Mouse (Mus musculus): ENCODE measurements around the gene Arhgef7. TPM values are rescaled to one million over a fixed set of nuclear protein-coding genes. Genes with fewer than 3 reads are reported as not detected.

Arhgef7 gene
- polyA plus RNA-seq, 1 experiment from 2014 or later = 73.1 TPM

DNA sequence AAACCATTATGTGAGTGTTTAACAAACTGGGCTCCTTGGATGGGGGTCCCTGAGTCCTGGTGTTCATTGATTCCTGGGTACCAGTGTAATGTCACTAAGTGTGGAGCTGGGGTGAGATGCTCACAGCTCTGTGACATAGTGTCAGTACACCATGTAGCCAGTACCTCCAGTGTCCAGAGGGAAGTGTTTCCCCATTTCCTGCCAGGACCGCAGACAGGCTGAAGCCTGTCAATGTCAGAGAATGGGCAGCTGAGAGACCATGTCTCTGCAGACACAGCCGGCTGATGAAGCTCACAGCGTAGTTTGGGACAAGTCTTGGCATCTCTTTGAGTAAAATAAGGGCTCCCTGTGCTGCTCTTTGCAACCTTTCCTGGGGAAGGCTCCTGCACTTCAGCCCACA lies 24.8 kb downstream of the Arhgef7 start:
- no peak for ATAC-seq (ENCODE audit: low FRiP score, low read depth)
- Histone ChIP-seq H3K27ac (replicated peaks) (no peak overlapping the region), H3K4me1 (peaks cover 8% of the 10 kb centered on the region), H3K36me3 (no peaks in the 10 kb centered on the region), H3K9me3 (no peaks in the 10 kb centered on the region), H3K9ac (replicated peaks) (no peak overlapping the region), H3K27me3 (no peaks in the 10 kb centered on the region), H3K4me2 (replicated peaks) (no peak overlapping the region), H3K4me3 (no peak overlapping the region)
- 91% methylated on average over 3 of the region's 3 CpGs for WGBS

DNA sequence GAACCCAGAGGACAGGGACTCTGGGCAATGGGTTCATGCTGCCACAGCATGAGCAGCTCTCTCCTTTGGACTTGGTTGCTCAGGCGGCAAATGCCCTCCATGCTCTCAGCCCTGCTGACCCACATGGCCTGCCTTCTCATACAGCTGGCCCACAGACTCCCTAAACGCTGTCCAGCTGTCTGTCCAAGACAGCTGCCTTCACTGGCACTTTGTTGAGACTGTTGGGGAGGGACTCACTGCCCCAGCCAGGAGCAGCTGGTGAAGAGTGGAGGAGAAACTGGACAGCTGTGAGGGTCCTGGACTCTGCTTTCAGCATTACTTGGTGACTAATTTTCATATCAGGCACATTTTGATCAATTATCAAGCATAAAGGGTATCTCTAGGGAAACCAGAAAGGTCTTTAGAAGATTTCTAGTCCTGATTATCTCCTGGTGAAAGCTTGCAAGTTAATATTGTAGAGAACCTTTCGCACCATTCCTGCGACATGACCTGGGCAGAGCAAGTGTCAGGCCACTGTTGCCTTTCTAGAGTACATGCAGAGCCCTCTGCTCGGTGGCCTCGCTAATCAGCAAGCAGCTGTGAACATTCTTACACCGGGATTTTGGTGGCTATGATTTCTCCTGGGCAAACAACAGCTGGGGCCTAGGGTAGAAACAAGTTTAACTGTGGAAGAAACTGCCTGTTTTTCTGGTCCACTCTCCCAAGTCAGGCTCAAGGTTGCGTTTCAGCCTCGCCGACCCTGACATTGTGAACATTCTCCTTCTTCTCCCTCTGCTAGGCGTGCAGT lies 25.8 kb downstream of the Arhgef7 start:
- Histone ChIP-seq H3K36me3 (no peaks in the 10 kb centered on the region), H3K4me3 (no peak overlapping the region), H3K9ac (replicated peaks) (no peak overlapping the region), H3K4me1 (peaks cover 13% of the 10 kb centered on the region), H3K9me3 (no peaks in the 10 kb centered on the region), H3K27ac (replicated peaks) (no peak overlapping the region), H3K27me3 (no peaks in the 10 kb centered on the region), H3K4me2 (replicated peaks) (no peak overlapping the region)
- 85% methylated on average over 11 of the region's 11 CpGs for WGBS
- no peak for ATAC-seq (ENCODE audit: low FRiP score, low read depth)

DNA sequence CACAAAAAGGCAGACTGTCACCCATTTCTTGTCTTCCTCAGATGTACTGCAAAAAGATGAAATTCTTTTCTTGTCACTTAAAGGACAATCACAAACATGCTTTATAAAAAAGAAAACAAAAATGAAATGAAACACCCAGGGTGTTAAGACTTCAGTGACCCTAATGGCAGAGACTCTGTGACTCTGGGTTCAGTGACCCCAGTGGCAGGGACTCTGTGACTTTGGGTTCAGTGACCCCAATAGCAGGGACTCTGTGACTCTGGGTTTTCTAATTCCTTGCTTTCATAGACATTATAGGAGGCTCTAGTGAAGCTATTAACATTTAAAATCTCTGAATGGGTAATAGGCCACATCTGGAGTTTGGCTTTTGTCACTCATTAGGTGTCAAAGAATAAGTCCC lies 27.2 kb downstream of the Arhgef7 start:
- Histone ChIP-seq H3K4me3 (no peak overlapping the region), H3K9ac (replicated peaks) (no peak overlapping the region), H3K36me3 (no peaks in the 10 kb centered on the region), H3K4me1 (peaks cover 22% of the 10 kb centered on the region), H3K27ac (replicated peaks) (no peak overlapping the region), H3K27me3 (no peaks in the 10 kb centered on the region), H3K4me2 (replicated peaks) (no peak overlapping the region), H3K9me3 (no peaks in the 10 kb centered on the region)
- no peak for ATAC-seq (ENCODE audit: low FRiP score, low read depth)

DNA sequence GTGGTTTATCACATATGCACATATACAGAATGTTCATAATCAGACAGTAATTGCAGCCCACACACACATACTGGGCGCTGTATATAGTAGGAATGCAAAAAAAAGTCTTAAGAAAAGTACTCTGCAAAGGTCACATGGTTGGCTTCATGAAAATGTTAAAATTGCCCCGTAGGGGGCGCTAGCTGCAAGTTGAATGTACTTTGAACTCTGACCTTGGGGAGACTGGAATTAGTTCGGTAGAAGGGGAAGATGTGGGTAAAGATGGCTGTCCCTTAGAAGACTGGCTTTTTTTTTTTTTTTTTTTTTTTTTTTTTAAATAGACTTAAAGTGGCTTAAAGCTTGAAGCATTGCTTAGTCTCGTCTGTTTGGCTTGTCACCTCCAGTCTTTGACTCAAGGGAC lies 28.4 kb downstream of the Arhgef7 start:
- Histone ChIP-seq H3K36me3 (no peaks in the 10 kb centered on the region), H3K4me2 (replicated peaks) (no peak overlapping the region), H3K4me1 (peaks cover 22% of the 10 kb centered on the region), H3K27me3 (no peaks in the 10 kb centered on the region), H3K27ac (replicated peaks) (no peak overlapping the region), H3K9me3 (no peaks in the 10 kb centered on the region), H3K4me3 (no peak overlapping the region), H3K9ac (replicated peaks) (no peak overlapping the region)
- WGBS = 23% methylated on average over 5 of the region's 5 CpGs
- ATAC-seq (ENCODE audit: low FRiP score, low read depth) = no peak

DNA sequence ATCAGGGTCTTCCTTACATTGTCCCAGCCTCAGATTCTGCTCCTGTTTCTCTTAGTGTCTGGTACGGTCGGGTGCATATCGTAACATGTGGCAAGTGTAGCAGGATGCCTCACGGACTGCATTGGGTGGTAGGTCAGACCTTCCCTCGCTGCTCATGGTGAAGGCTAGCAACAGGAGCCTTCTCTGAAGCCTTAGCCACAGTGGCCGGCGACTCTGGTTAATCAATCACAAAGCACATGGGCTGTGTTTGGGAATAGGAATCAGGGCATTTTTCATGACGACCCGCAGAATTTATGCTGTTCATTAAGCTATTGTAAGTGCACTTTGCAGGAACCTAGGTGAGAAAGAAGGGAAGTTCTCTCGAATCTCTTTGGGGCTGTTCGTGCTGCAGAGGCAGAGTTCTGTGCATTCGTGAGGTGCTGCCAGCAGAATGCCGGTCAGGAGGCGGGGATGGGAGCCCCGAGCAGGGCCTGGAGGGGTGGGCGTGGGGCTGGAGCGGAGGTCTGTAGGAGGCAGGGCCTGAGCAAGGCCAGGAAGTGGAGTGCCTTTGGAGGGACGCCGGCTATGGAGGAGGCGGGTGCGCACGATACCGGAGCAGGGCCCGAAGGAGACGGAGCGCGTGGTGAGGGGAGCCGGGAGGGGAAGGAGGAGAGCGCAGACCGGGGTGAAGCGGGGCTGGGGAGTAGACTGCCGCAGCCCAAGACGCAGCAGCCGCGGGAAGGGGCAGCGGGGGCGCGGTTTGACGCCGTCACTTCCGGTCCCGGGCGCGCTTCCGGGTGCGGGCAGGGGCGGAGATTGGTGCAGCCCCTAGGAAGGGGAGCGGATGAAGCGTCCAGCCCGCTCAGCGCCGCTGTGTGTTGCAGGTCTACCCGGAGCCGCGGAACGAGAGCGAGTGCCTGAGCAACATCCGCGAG lies 30.3 kb downstream of the Arhgef7 start:
- Histone ChIP-seq H3K4me2 (replicated peaks) (peak overlapping the region; percentile 99), H3K27ac (replicated peaks) (peak overlapping the region; percentile 73), H3K36me3 (no peaks in the 10 kb centered on the region), H3K27me3 (no peaks in the 10 kb centered on the region), H3K9ac (replicated peaks) (peak overlapping the region; percentile 92), H3K9me3 (no peaks in the 10 kb centered on the region), H3K4me3 (peak overlapping the region; percentile 92), H3K4me1 (peaks cover 22% of the 10 kb centered on the region)
- WGBS = 5% methylated on average over 39 of the region's 59 CpGs
- ATAC-seq (ENCODE audit: low FRiP score, low read depth) = peak; percentile 95

DNA sequence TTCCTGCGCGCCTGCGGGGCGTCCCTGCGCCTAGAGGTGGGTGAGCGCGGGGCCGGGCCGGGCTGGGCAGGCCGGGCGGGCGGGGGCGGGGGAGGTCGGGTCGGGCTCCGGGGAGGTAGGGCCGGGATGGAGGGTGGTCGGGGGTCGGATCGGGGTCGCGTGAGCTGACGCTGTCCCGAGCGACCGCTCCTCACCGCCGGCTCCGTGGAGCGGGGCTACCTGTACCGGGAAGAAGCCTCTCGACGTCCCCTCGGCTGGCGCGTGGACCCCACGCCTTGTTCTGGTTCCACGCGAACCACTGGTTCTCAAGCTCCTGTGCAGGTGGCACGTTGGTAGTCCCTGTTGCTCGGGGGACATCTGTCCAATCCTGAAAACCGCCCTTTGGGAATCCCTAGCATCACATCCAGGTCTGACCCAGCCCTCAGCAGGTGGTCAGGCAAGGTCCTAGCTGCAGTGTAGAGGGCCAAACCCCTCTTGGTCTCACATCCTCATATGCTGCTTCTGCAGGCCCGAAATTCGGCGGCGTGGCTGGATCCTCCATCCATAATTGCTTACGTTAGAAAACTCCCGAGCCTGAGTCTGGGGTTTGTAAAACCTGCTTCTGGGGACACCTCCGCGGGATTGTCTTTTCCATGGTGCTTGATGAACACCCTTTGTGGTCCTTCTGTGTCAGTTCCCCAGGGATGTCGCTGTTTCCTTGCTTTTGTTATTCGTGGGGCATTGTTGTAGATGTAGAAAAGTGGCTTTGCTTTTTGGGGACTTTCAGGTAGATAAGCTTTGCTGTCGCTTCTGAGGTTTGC lies 31.2 kb downstream of the Arhgef7 start:
- ATAC-seq (ENCODE audit: low FRiP score, low read depth) = peak; percentile 47; the same call in 1 of the 2 replicates
- Histone ChIP-seq H3K9me3 (no peaks in the 10 kb centered on the region), H3K27me3 (no peaks in the 10 kb centered on the region), H3K9ac (replicated peaks) (peak overlapping the region; percentile 92), H3K27ac (replicated peaks) (peak overlapping the region; percentile 73), H3K4me3 (peak overlapping the region; percentile 92), H3K36me3 (no peaks in the 10 kb centered on the region), H3K4me2 (replicated peaks) (peak overlapping the region; percentile 99), H3K4me1 (peaks cover 22% of the 10 kb centered on the region)
- WGBS = 3% methylated on average over 35 of the region's 53 CpGs

DNA sequence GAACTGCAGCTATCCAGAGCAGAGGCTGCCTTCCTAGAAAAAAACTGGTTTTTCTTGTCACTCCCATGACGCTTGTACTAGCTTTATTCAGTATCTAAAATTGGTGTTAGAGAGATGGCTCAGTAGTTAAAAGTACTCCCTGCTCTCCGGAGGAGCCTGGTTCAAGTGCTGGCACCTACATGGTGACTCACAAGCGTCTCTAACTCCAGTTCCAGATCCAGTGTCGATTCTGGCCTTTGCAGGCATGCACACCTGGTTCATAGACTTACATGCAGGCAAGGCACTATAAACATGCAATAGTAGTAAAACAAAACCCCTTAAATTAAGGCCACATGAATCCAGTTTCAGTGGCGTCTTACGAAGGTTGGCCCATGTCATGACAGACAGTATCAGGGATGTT lies 34.0 kb downstream of the Arhgef7 start:
- ATAC-seq (ENCODE audit: low FRiP score, low read depth) = no peak
- Histone ChIP-seq H3K4me2 (replicated peaks) (no peak overlapping the region), H3K27ac (replicated peaks) (no peak overlapping the region), H3K27me3 (no peaks in the 10 kb centered on the region), H3K4me1 (peaks cover 20% of the 10 kb centered on the region), H3K9me3 (no peaks in the 10 kb centered on the region), H3K4me3 (no peak overlapping the region), H3K9ac (replicated peaks) (no peak overlapping the region), H3K36me3 (no peaks in the 10 kb centered on the region)
- 96% methylated on average over 6 of the region's 6 CpGs for WGBS

DNA sequence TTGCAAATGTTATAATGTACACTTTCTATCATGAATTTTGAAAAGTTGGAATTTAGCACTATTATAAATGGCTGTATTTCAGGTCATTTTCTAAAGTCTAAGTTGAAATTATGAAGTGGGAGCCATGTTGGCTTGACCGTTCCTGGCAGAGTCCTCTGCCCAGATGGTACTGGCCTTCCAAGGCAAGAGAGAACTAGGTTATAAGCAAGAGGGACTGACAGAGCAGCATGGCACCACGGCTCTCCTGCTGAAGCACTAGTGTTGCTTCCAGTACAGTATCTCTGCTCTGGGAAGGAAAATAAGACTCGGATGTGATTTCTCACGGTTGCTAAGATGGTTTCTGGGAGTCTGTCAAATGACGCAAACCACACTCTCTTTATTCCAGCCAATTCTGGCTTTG lies 34.5 kb downstream of the Arhgef7 start:
- Histone ChIP-seq H3K27me3 (no peaks in the 10 kb centered on the region), H3K9ac (replicated peaks) (no peak overlapping the region), H3K4me2 (replicated peaks) (no peak overlapping the region), H3K27ac (replicated peaks) (no peak overlapping the region), H3K9me3 (no peaks in the 10 kb centered on the region), H3K36me3 (0 out of 2 replicates have a peak, but pooled peaks cover 2% of the 10 kb centered on the region), H3K4me3 (no peak overlapping the region), H3K4me1 (peaks cover 18% of the 10 kb centered on the region)
- 96% methylated on average over 5 of the region's 5 CpGs for WGBS
- no peak for ATAC-seq (ENCODE audit: low FRiP score, low read depth)

DNA sequence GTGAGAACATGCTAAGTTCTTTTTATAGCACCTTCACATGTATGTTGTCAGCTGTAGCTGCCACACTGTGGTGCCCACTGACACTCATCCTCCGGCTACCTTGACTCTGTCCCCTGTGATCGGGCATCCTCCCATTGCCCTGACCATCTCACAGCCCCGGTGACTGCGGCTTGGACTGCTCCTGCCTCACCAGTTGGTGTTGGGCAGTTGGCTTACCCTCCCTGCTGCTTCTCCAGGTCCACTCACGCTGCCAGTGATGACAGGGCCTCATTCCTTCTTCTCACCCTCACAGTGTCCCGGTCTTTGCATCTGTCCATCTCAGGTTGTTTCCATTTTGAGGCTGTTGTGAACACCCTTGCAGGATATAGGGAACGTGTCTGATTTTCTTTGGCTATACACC lies 35.3 kb downstream of the Arhgef7 start:
- no peaks in the 10 kb centered on the region for H3K27me3 ChIP-seq
- H3K4me3 ChIP-seq = no peak overlapping the region
- no peak overlapping the region for H3K9ac ChIP-seq (replicated peaks)
- H3K27ac ChIP-seq (replicated peaks) = no peak overlapping the region
- 0 out of 2 replicates have a peak, but pooled peaks cover 5% of the 10 kb centered on the region for H3K36me3 ChIP-seq
- no peak overlapping the region for H3K4me2 ChIP-seq (replicated peaks)
- H3K9me3 ChIP-seq = no peaks in the 10 kb centered on the region
- no peak for ATAC-seq (ENCODE audit: low FRiP score, low read depth)
- 94% methylated on average over 7 of the region's 7 CpGs for WGBS
- peaks cover 10% of the 10 kb centered on the region for H3K4me1 ChIP-seq

DNA sequence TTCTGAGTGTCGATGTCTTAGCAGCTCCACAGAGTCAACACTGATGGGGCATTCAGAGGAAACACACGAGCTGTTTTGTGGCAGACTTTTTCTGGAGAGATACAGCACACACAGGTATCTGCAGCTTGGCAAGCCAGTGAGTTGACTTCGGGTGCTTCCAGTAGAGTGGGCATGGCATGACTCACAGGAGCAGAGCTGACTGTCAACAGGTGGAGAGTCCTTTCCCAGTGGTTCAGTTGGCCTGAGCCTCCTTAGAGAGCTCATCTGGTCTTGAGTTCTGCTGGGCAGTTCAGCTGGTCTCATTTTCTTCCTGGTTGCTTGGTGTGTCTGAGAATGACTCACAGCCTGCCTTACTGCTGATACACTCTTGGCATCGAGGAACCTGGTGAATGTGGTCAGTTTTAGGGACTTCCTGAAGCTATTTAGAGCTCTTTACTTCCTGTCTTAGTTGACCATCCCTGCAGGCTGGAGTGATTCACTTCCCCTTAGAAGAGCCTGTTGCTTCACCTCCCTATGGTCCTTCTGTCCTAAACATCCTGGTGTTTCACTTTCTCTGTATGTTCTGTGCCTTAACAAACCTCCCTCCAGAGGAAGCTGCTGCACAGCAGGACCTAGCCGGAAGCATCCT lies 39.8 kb downstream of the Arhgef7 start:
- no peaks in the 10 kb centered on the region; the same call in 1 of the 2 replicates for H3K4me1 ChIP-seq
- no peaks in the 10 kb centered on the region for H3K27me3 ChIP-seq
- H3K27ac ChIP-seq (replicated peaks) = no peak overlapping the region
- 94% methylated on average over 5 of the region's 5 CpGs for WGBS
- no peaks in the 10 kb centered on the region for H3K9me3 ChIP-seq
- no peak overlapping the region for H3K4me2 ChIP-seq (replicated peaks)
- ATAC-seq (ENCODE audit: low FRiP score, low read depth) = no peak
- no peak overlapping the region for H3K4me3 ChIP-seq
- 0 out of 2 replicates have a peak, but pooled peaks cover 10% of the 10 kb centered on the region for H3K36me3 ChIP-seq
- no peak overlapping the region for H3K9ac ChIP-seq (replicated peaks)

DNA sequence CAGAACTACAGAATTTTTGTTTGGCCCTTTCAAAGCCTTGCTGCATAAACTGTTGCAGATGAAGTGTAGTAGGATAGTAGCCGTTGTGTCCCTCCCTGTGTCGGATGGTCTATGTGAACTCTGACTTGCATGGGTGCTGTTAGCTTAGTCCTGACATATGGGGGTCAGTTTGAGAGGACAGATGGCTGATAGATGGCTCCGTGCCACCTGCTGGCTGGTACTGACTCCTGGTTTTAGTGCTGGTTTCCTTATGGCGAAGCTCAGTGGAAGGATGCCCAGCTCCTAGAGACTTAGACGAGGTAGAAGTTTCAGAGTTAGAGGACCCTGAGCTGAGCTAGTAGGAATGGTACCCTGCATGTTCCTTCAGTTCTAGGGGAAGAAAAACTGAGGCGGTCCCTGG lies 42.5 kb downstream of the Arhgef7 start:
- 0 out of 2 replicates have a peak, but pooled peaks cover 10% of the 10 kb centered on the region for H3K36me3 ChIP-seq
- no peaks in the 10 kb centered on the region for H3K27me3 ChIP-seq
- no peak overlapping the region for H3K4me3 ChIP-seq
- H3K27ac ChIP-seq (replicated peaks) = no peak overlapping the region
- ATAC-seq (ENCODE audit: low FRiP score, low read depth) = no peak
- no peaks in the 10 kb centered on the region for H3K9me3 ChIP-seq
- no peak overlapping the region for H3K9ac ChIP-seq (replicated peaks)
- no peak overlapping the region for H3K4me2 ChIP-seq (replicated peaks)
- peaks cover 14% of the 10 kb centered on the region for H3K4me1 ChIP-seq
- WGBS = 96% methylated on average over 6 of the region's 6 CpGs
